Mouse (Mus musculus): ENCODE results near the gene Map1s. TPM values are rescaled to one million over a fixed set of nuclear protein-coding genes. Genes with fewer than 3 reads are reported as not detected.

Map1s gene
- polyA plus RNA-seq, 1 experiment from 2014 or later = 41.5 TPM

DNA sequence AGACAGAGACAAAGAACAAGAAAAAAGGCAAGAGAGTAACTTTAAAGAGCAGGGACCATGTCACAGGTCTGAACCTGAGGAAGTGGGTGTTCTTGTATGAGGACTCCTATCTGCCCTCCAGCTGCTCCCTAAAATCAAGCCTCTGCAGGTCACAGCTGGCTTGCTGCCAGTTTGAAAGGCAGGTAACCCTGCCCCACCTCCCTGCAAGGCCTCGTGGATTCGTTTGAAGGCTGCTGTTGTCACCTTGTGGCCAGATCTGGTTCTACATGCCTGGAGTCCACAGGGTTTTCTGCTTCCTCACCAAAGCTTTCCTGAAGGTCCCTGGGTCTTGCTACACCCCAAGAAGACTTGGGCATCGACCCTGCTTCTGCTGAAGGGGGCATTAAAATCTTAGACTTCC lies 58.4 kb downstream of the Map1s start:
- 2% methylated on average over 3 of the region's 3 CpGs for WGBS
- Histone ChIP-seq H3K27me3 (ENCODE audit: control insufficient read depth, insufficient read depth, low read length) (no peaks in the 10 kb centered on the region), H3K27ac (ENCODE audit: low read length) (no peak overlapping the region; the same call in 1 of the 2 replicates), H3K4me1 (ENCODE audit: control insufficient read depth, insufficient read depth, low read length) (no peaks in the 10 kb centered on the region), H3K4me3 (ENCODE audit: low read depth, low read length) (no peak overlapping the region), H3K9ac (replicated peaks; ENCODE audit: low read depth, low read length) (no peak overlapping the region), H3K9me3 (ENCODE audit: control insufficient read depth, low read depth, low read length) (no peaks in the 10 kb centered on the region), H3K36me3 (ENCODE audit: control insufficient read depth, insufficient read depth, low read length) (no peaks in the 10 kb centered on the region), H3K4me2 (replicated peaks; ENCODE audit: low read depth, low read length) (no peak overlapping the region)
- peak; percentile 71; the same call in 1 of the 2 replicates for ATAC-seq (ENCODE audit: insufficient number of reproducible peaks, insufficient read depth, low FRiP score, low read depth)

DNA sequence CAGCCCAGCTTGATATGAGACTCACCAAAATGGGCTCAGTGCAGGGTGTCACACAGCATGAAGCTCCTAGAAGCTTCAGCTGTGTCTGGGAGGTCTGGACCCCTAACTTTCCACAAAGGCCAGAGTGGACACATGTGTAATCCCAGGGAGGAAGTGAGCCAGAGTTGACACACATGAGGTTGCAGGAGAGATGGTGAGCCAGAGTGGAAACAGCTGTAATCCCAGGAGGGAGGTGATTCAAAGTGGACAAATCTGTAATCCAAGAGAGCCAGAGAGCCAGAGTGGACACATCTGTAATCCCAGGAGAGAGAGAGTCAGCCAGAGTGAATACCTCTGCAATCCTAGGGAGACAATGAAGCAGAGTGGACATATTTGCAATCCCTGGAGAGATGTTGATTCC lies 59.1 kb downstream of the Map1s start:
- Histone ChIP-seq H3K4me2 (replicated peaks; ENCODE audit: low read depth, low read length) (no peak overlapping the region), H3K4me1 (ENCODE audit: control insufficient read depth, insufficient read depth, low read length) (no peaks in the 10 kb centered on the region), H3K27me3 (ENCODE audit: control insufficient read depth, insufficient read depth, low read length) (no peaks in the 10 kb centered on the region), H3K9me3 (ENCODE audit: control insufficient read depth, low read depth, low read length) (no peaks in the 10 kb centered on the region), H3K36me3 (ENCODE audit: control insufficient read depth, insufficient read depth, low read length) (no peaks in the 10 kb centered on the region), H3K9ac (replicated peaks; ENCODE audit: low read depth, low read length) (no peak overlapping the region), H3K4me3 (ENCODE audit: low read depth, low read length) (no peak overlapping the region), H3K27ac (ENCODE audit: low read length) (no peak overlapping the region)
- no peak for ATAC-seq (ENCODE audit: insufficient number of reproducible peaks, insufficient read depth, low FRiP score, low read depth)

MicroRNA genes within 50 kb of the gene (microRNA counts, 519-probe panel; counts per million panel counts)
- not detected for microRNA mmu-miR-1969

Small RNAs within 50 kb of the gene (microRNA-seq; reads per million reads assigned to microRNA genes)
- gene Mir1969 = 1.0 reads per million
- not detected for gene Mir7067

Other genes with a start within 250 kb of the Map1s start
- gene Pgpep1, start 245.5 kb upstream of the Map1s start, polyA plus RNA-seq (2014; fragmentation: Nextera tagmentation; extraction: Ambion mirVana) = 67.7 and 70.8 TPM in 2 replicates
- 234 and 244 TPM in 2 replicates for gene Lsm4, start 232.7 kb upstream of the Map1s start, polyA plus RNA-seq (2014; fragmentation: Nextera tagmentation; extraction: Ambion mirVana)
- gene Jund, start 207.0 kb upstream of the Map1s start, polyA plus RNA-seq (2014; fragmentation: Nextera tagmentation; extraction: Ambion mirVana) = 78.9 and 105 TPM in 2 replicates
- gene Iqcn, start 202.5 kb upstream of the Map1s start, polyA plus RNA-seq (2014; fragmentation: Nextera tagmentation; extraction: Ambion mirVana) = 0.06 and 0.10 TPM in 2 replicates
- gene Gm3336, start 187.4 kb upstream of the Map1s start, polyA plus RNA-seq (2014; fragmentation: Nextera tagmentation; extraction: Ambion mirVana) = 0.51 and 0.63 TPM in 2 replicates
- 0.29 and 0.32 TPM in 2 replicates for gene Pde4c, start 182.2 kb upstream of the Map1s start, polyA plus RNA-seq (2014; fragmentation: Nextera tagmentation; extraction: Ambion mirVana)
- 27.0 and 28.7 TPM in 2 replicates for gene Rab3a, start 151.3 kb upstream of the Map1s start, polyA plus RNA-seq (2014; fragmentation: Nextera tagmentation; extraction: Ambion mirVana)
- gene Mpv17l2, start 145.0 kb upstream of the Map1s start, polyA plus RNA-seq (2014; fragmentation: Nextera tagmentation; extraction: Ambion mirVana) = 42.8 and 43.1 TPM in 2 replicates
- 44.5 and 45.1 TPM in 2 replicates for gene Pik3r2, start 129.2 kb upstream of the Map1s start, polyA plus RNA-seq (2014; fragmentation: Nextera tagmentation; extraction: Ambion mirVana)
- 10.7 and 13.2 TPM in 2 replicates for gene Mast3, start 100.9 kb upstream of the Map1s start, polyA plus RNA-seq (2014; fragmentation: Nextera tagmentation; extraction: Ambion mirVana)
- gene Il12rb1, start 97.5 kb upstream of the Map1s start, polyA plus RNA-seq (2014; fragmentation: Nextera tagmentation; extraction: Ambion mirVana) = 0.59 TPM in 1 of 2 replicates, not detected in the other
- 5.8 and 8.7 TPM in 2 replicates for gene Arrdc2, start 66.2 kb upstream of the Map1s start, polyA plus RNA-seq (2014; fragmentation: Nextera tagmentation; extraction: Ambion mirVana)
- 1.6 and 2.1 TPM in 2 replicates for gene Kcnn1, start 42.7 kb upstream of the Map1s start, polyA plus RNA-seq (2014; fragmentation: Nextera tagmentation; extraction: Ambion mirVana)
- gene Ccdc124, start 32.0 kb upstream of the Map1s start, polyA plus RNA-seq (2014; fragmentation: Nextera tagmentation; extraction: Ambion mirVana) = 92.1 and 102 TPM in 2 replicates
- gene Slc5a5, start 13.2 kb upstream of the Map1s start, polyA plus RNA-seq (2014; fragmentation: Nextera tagmentation; extraction: Ambion mirVana) = 4.2 and 4.8 TPM in 2 replicates
- 5,566 and 6,204 TPM in 2 replicates for gene Rpl18a, start 8.5 kb upstream of the Map1s start, polyA plus RNA-seq (2014; fragmentation: Nextera tagmentation; extraction: Ambion mirVana)